Mouse (Mus musculus) neural tube, embryonic 11.5 days (tissue): ENCODE results near the gene Dpagt1. TPM values are rescaled to one million over a fixed set of nuclear protein-coding genes. Genes with fewer than 3 reads are reported as not detected.
"Not testable (repeated sequence)": the region's sequence is repeated elsewhere in the genome, so short reads cannot be mapped to it uniquely, and the experiment has no call there.

Experiments
- ATAC-seq: fragments of 200-750 bp; cut with Nextera tagmentation; 2 replicates; pipeline ENCODE4 v1.8.0; 2017; ENCODE audit warnings: moderate number of reproducible peaks, mild to moderate bottlenecking, moderate TSS enrichment, moderate library complexity; ENCODE audit not compliant: insufficient read depth, low FRiP score, low TSS enrichment
- DNase-seq: peaks from one replicate; pipeline ENCODE4 v3.0.0-alpha.2; 2015; ENCODE audit warnings: low spot score
- H3K27ac ChIP-seq: fragments of 300-500 bp; sonication (generic); 2 replicates; pipeline ENCODE4 v1.5.1; 2014; ENCODE audit warnings: low read depth, mild to moderate bottlenecking, low read length
- H3K27me3 ChIP-seq: fragments of 300-500 bp; sonication (generic); 2 replicates; pipeline ENCODE4 v1.6.1; 2014; ENCODE audit warnings: mild to moderate bottlenecking, low read length, mixed read lengths; ENCODE audit not compliant: control insufficient read depth, insufficient read depth
- H3K36me3 ChIP-seq: fragments of 300-500 bp; sonication (generic); 2 replicates; pipeline ENCODE4 v1.6.1; 2014; ENCODE audit warnings: mild to moderate bottlenecking, low read length, moderate library complexity, mixed read lengths; ENCODE audit not compliant: control insufficient read depth, insufficient read depth
- H3K4me1 ChIP-seq: fragments of 300-500 bp; sonication (generic); 2 replicates; pipeline ENCODE4 v1.6.1; 2014; ENCODE audit warnings: low read length, mixed read lengths; ENCODE audit not compliant: control insufficient read depth, insufficient read depth
- H3K4me2 ChIP-seq: fragments of 300-500 bp; sonication (generic); 2 replicates; pipeline ENCODE4 v1.6.1; 2014; ENCODE audit warnings: low read depth, mild to moderate bottlenecking, moderate library complexity
- H3K4me3 ChIP-seq: fragments of 300-500 bp; sonication (generic); 2 replicates; pipeline ENCODE4 v1.5.1; 2014; ENCODE audit warnings: low read depth, low read length
- H3K9ac ChIP-seq: fragments of 300-500 bp; sonication (generic); 2 replicates; pipeline ENCODE4 v1.6.1; 2014; ENCODE audit warnings: mild to moderate bottlenecking, low read length
- H3K9me3 ChIP-seq: fragments of 300-500 bp; sonication (generic); 2 replicates; pipeline ENCODE4 v1.6.1; 2016; ENCODE audit warnings: low read length; ENCODE audit not compliant: control insufficient read depth
- WGBS: fragments of 180-500 bp; shearing (Covaris S2); extraction: QIAGEN DNeasy Blood & Tissue Kit; methylation state at CpG from one replicate; pipeline ENCODE4 v1.1.7; 2014; 5-methylcytosine and 5-hydroxymethylcytosine counted together
- polyA plus RNA-seq: library from polyadenylated mRNA; unstranded; fragments of >200 nt; fragmentation: Nextera tagmentation; extraction: Ambion mirVana; gene quantifications from 2 replicates; pipeline ENCODE4 v1.2.1, GENCODE M21; 2014

Dpagt1 gene
- polyA plus RNA-seq, 1 experiment from 2014 or later, result 48.6 TPM

DNA sequence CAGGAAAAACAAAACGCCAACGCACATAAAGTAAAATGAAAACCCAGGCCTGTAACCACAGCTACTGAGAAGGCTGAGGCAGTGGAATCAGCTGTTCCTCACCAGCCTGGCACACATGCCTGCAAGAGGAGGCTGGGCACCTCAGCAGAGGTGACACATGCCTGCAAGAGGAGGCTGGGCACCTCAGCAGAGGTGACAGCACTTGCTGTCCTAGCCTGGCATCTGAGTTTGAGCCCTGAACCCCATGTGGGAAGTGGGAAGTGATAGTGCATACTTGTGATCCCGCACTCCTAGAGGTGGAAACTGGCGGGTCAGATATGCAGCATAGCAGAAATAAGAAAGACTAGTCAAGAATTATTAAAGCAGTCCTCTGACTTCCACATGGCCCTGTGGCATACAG, 25.6 kb downstream of the Dpagt1 start:
- no peaks in the 10 kb centered on the region for H3K27me3 ChIP-seq
- no peaks in the 10 kb centered on the region for H3K4me1 ChIP-seq
- 93% methylated on average over 4 of the region's 4 CpGs for WGBS
- H3K4me2 ChIP-seq, result no peak overlapping the region
- no peak overlapping the region for H3K4me3 ChIP-seq
- DNase-seq (no peak), ATAC-seq (no peak)
- peaks cover 30% of the 10 kb centered on the region for H3K36me3 ChIP-seq
- no peak overlapping the region for H3K27ac ChIP-seq
- H3K9me3 ChIP-seq, result no peaks in the 10 kb centered on the region
- H3K9ac ChIP-seq, result no peak overlapping the region

DNA sequence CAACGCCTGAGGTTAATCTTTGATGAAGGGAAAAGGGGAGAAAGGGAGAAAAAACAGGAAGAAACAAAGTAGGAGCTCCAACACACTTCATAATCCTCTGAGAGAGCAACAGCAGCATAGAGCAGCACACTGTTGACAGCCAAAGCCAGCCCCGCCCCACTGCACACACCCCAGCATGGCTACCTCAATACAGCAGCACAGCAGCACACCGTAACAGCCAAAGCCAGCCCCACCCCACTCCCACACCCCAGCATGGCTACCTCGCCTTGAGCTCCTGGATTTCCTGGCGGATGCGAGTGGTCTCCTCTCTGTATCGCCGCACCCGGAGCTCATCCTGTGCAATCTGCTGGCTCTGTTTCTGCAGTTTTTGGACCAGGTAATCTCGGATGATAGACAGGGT, 26.5 kb downstream of the Dpagt1 start:
- ATAC-seq (no peak), DNase-seq (no peak)
- no peaks in the 10 kb centered on the region for H3K4me1 ChIP-seq
- H3K27ac ChIP-seq, result no peak overlapping the region
- H3K36me3 ChIP-seq, result peaks cover 31% of the 10 kb centered on the region
- H3K4me2 ChIP-seq, result no peak overlapping the region
- no peak overlapping the region for H3K4me3 ChIP-seq
- 92% methylated on average over 10 of the region's 10 CpGs for WGBS
- no peaks in the 10 kb centered on the region for H3K9me3 ChIP-seq
- no peaks in the 10 kb centered on the region for H3K27me3 ChIP-seq
- H3K9ac ChIP-seq, result no peak overlapping the region

DNA sequence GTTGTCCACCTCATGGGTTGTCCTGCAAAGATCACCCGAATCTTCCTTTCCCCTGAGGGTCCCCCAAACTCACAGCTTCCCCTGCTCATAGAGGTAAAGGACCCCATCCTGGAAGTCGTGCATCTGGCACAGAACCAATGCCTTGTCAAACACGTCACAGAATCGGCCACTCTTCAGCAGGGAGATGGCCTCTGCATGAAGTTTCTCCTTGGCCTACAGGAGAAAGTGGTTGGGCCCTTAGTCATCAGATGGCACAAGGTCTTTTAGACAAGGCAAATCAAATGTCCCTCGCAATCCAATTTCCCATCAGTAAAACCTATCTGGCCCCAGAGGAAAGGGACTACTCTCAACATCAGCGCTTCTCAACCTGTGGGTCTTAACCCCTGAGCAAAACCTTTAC, 27.3 kb downstream of the Dpagt1 start:
- Histone ChIP-seq H3K9ac (no peak overlapping the region), H3K4me2 (no peak overlapping the region), H3K9me3 (no peaks in the 10 kb centered on the region), H3K27ac (no peak overlapping the region), H3K36me3 (peaks cover 29% of the 10 kb centered on the region), H3K4me1 (no peaks in the 10 kb centered on the region), H3K4me3 (no peak overlapping the region), H3K27me3 (no peaks in the 10 kb centered on the region)
- DNase-seq (no peak), ATAC-seq (no peak)
- 90% methylated on average over 6 of the region's 6 CpGs for WGBS

DNA sequence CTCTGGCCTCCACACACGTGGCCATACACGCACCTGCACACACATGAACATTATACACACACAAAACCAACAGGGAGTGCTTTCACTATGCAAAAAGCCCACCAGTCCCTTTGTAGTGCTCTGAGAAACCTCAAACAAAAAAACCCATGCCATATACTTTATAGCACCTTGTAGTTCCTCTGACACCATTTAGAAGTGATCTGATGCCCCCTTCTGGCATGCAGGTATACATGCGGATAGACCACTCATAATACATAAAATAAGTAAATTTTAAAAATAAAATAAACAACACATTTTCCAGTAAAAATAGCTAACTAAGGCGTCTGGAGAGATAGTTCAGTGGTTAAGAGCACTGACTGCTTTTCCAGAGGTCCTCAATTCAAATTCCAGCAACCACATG, 31.4 kb downstream of the Dpagt1 start:
- peaks cover 22% of the 10 kb centered on the region for H3K36me3 ChIP-seq
- DNase-seq, result no peak

DNA sequence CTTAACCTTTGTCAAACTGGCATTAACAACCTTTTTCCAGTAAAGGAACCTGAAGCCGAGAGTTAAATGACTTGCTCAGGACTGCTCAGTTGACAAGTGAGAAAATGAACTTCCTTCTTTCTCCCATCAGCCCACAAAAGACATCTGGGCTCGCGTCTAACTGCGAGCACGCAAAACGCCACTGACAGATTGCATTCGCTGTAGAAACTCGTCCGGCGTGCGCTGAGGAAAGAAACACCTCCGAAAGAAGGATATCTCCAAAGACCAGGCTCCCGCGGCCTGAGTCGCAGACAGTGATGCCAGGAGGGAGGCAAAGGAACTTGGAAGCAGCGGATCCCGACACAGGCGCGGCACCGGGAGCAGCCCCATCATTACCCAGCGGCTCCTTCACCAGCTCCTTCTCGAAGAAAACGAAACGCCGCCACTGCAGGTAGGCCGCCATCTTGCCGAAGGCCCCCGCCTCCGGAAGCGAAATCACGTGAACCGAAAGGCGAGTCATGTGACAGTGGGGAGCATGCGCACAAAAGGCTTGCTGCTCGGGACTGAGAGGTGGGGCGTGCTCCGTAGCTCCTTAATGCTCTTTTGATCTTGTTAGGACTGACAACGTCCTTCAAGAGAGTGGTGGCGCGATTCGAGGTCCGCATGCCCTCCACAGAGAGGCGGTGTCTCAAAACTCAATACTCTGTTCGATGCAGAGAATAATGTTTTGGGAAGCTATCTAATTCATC, 35.5 kb downstream of the Dpagt1 start, which contains the start of gene Vps11:
TSS of gene Vps11 (minus strand) at position 481 of the 728 bp plus-strand sequence.
- Histone ChIP-seq H3K4me3 (peak within 1 kb of the TSS; percentile 86), H3K9ac (peak within 1 kb of the TSS; percentile 83), H3K4me1 (peaks cover 6% of the 10 kb centered on the region; the same call in 1 of the 2 replicates), H3K9me3 (no peaks in the 10 kb centered on the region), H3K36me3 (peaks cover 3% of the 10 kb centered on the region), H3K27ac (peak within 1 kb of the TSS; percentile 53; the same call in 1 of the 2 replicates), H3K4me2 (peak within 1 kb of the TSS; percentile 60), H3K27me3 (no peaks in the 10 kb centered on the region)
- WGBS, result under 1% methylated on average over 44 of the region's 44 CpGs
- peak; percentile 96 for DNase-seq
- peak; percentile 80; the same call in 1 of the 2 replicates for ATAC-seq

More for the DNA sequence above, 31.4 kb downstream of the Dpagt1 start:
- Histone ChIP-seq H3K4me2 (no peak overlapping the region), H3K4me3 (no peak overlapping the region), H3K27ac (no peak overlapping the region), H3K9me3 (no peaks in the 10 kb centered on the region), H3K27me3 (no peaks in the 10 kb centered on the region), H3K4me1 (peaks cover 6% of the 10 kb centered on the region; the same call in 1 of the 2 replicates), H3K9ac (no peak overlapping the region)
- ATAC-seq, result no peak
- WGBS, result 77% methylated on average over 4 of the region's 4 CpGs

DNA sequence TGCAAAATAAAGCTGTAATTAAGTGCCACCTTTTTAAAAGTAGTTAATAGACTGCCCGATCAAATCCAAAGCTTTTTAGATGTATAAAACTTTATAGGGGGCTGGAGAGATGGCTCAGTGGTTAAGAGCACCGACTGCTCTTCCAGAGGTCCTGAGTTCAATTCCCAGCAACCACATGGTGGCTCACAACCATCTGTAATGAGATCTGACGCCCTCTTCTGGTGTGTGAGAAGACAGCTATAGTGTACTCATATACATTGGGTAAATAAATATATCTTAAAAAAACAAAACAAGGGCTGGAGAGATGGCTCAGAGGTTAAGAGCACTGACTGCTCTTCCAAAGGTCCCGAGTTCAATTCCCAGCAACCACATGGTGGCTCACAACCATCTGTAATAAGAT, 36.1 kb downstream of the Dpagt1 start:
- DNase-seq, H3K27me3 ChIP-seq, ATAC-seq, H3K36me3 ChIP-seq, H3K4me1 ChIP-seq, H3K9me3 ChIP-seq, H3K9ac ChIP-seq: not testable (repeated sequence)
- Histone ChIP-seq H3K4me3 (peak overlapping the region; percentile 86), H3K27ac (peak overlapping the region; percentile 53; the same call in 1 of the 2 replicates), H3K4me2 (peak overlapping the region; percentile 60)
- WGBS, result 49% methylated on average over 4 of the region's 4 CpGs

DNA sequence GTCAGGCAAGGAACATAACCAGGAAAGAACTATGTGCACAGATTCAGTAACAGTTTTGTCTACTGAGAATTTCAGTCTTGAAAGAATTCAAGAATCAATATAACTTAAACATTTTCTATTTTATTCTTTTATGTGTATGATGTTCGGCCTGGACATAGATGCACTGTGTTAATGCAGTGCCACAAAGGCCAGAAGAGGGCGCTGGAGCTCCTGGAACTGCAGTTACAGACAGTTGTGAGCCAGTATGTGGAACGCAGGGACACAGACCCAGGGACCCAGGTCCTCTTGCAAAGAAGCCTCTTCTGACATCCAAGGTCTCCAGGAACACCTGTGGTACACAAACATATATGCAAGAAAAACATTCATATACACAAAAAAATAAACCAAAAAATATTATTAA, 38.7 kb downstream of the Dpagt1 start:
- no peaks in the 10 kb centered on the region for H3K9me3 ChIP-seq
- ATAC-seq (no peak), DNase-seq (no peak)
- H3K9ac ChIP-seq, result no peak overlapping the region
- H3K27ac ChIP-seq, result no peak overlapping the region
- no peak overlapping the region for H3K4me2 ChIP-seq
- H3K4me1 ChIP-seq, result peaks cover 6% of the 10 kb centered on the region; the same call in 1 of the 2 replicates
- WGBS, result 56% methylated on average over 3 of the region's 3 CpGs
- no peaks in the 10 kb centered on the region for H3K27me3 ChIP-seq
- no peak overlapping the region for H3K4me3 ChIP-seq
- H3K36me3 ChIP-seq, result no peaks in the 10 kb centered on the region

DNA sequence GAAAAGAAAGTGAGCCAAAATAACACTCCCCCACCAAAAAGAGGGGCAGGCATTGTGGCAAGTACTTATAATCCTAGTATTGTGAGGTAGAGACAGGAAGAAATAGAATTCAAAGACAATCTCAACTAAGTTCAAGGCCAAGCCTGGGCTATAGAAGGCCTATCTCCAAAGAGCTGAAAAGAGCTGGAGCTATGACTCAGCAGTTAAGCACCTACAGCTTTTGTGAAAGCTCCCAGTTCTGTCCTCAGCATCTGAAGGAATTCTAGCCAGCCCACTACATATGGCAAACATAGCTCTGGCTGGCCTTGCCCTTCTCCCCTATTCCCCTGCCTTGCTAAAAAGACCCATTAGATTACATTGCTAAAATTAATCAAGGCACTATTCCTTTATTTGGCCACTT, 47.6 kb downstream of the Dpagt1 start:
- Histone ChIP-seq H3K4me3 (no peak overlapping the region), H3K36me3 (no peaks in the 10 kb centered on the region), H3K9me3 (no peaks in the 10 kb centered on the region), H3K4me1 (peaks cover 2% of the 10 kb centered on the region; the same call in 1 of the 2 replicates), H3K4me2 (no peak overlapping the region), H3K27ac (no peak overlapping the region), H3K9ac (no peak overlapping the region), H3K27me3 (no peaks in the 10 kb centered on the region)
- ATAC-seq, result no peak
- DNase-seq, result no peak

DNA sequence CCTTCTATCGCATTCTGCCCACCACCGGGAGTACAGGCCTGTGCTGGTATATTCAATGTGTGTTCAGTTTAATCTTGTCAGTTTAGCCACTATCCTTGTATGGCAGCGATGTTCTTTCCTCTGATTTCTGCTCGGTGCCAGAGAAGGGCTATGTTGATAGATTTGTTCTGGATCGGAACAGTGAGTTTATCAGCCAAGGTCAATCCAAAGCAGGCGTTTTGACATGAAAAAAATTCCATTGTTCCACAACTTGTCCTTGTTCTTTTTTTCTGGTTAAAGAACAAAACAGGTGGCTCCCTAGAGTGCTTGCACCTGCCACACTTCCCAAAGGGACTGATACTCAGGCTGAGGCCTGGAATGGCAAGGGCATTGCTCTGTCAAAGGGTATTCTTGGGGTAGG, 50.3 kb downstream of the Dpagt1 start:
- no peak for ATAC-seq

More for the DNA sequence above, 50.3 kb downstream of the Dpagt1 start:
- Histone ChIP-seq H3K9ac (no peak overlapping the region), H3K4me2 (no peak overlapping the region), H3K4me3 (no peak overlapping the region), H3K9me3 (no peaks in the 10 kb centered on the region), H3K4me1 (peaks cover 12% of the 10 kb centered on the region), H3K27ac (no peak overlapping the region), H3K27me3 (no peaks in the 10 kb centered on the region), H3K36me3 (peaks cover under 1% of the 10 kb centered on the region; the same call in 1 of the 2 replicates)
- DNase-seq, result no peak
- WGBS, result 96% methylated on average over 6 of the region's 6 CpGs
